Mouse (Mus musculus) MEL-GATA-1-ER (cell line): ENCODE measurements around the gene Igfbp5.

ENCODE experiments used
- DNase-seq: peaks from one replicate; pipeline ENCODE4 v3.0.0-alpha.2; 2012; ENCODE audit warnings: low read depth; ENCODE audit errors: extremely low read depth

Gene Igfbp5

GRCm38 (mm10) chr1:72813089-72813638, 61.5 kb downstream of the Igfbp5 start:
- DNase-seq = no peak

GRCm38 (mm10) chr1:72811061-72811460, 63.6 kb downstream of the Igfbp5 start:
- DNase-seq = no peak

GRCm38 (mm10) chr1:72809951-72810675, 64.6 kb downstream of the Igfbp5 start:
- DNase-seq = no peak

GRCm38 (mm10) chr1:72809304-72809703, 65.4 kb downstream of the Igfbp5 start:
- DNase-seq = no peak
